9 mouse cellular contexts compared by ENCODE assay signal in the genomic region with DNA sequence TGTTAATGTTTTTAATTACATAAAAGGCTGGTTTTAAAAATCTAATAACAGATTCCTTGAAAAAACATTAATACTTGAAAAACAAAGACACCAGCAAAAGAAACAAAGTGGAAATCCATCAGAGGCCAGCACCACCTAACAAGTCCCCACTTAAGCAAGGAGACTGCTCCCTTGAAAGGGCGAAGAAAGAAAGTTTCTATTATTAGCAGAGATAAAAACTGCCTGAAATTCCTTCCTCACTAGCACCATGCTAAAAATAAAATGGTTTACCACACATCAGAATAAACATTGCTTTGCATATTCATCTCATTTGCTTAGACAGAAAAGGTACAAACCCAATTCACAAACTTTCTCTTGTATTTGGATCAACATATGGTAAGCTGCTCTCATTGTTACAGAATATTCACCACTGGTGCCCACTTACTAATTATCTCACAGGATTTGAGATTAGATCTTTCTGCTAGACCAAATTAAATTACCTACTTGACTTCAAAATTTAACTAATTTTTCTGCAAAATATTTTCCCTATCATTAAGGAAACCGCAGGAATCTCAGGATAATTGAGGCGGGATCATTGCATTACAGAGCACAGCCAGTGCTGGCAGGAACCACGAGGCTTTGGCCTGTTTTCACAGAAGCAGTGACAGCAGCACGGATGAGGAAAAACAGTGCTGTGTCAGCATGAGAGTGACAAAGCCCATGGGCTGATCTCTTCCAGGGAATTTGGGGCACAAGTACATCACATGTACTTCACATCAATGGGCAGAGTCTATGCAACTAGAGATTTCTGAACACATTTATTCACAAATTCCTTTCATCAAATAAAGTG. TPM values are rescaled to one million over a fixed set of nuclear protein-coding genes. Genes with fewer than 3 reads are reported as not detected.
A peak's percentile ranks its signal among the peaks of the same experiment; 100 is the strongest.
DNase-seq lines count a peak whose midpoint lies in the region; ATAC-seq and TF ChIP-seq lines count a peak whose summit lies in the region.
"Had no signal": no experiment of that assay in that cellular context is flagged by ENCODE, and none has a peak within 500 bp of the region (broad histone marks: within the 10 kb centered on the region; RNA-seq: fewer than 3 reads in every experiment).

No protein-coding gene starts in this region.

- no peak; the same call in 1 of the 2 replicates for ATAC-seq in lung, embryonic 14.5 days (ENCODE audit: insufficient read depth)

- H3K9me3 ChIP-seq in lung, embryonic 14.5 days (ENCODE audit: low read depth, low read length) = no peaks in the 10 kb centered on the region
- H3K9me3 ChIP-seq: midbrain, embryonic 12.5 days had no signal

- H3K27me3 ChIP-seq in lung, embryonic 14.5 days (ENCODE audit: insufficient read depth, low read length) = no peaks in the 10 kb centered on the region
- no peaks in the 10 kb centered on the region for H3K27me3 ChIP-seq in myocyte (ENCODE audit: control insufficient read depth, insufficient read depth, insufficient read length)
- H3K27me3 ChIP-seq: midbrain, embryonic 12.5 days had no signal

- H3K36me3 ChIP-seq in lung, embryonic 14.5 days (ENCODE audit: insufficient read depth) = no peaks in the 10 kb centered on the region
- no peaks in the 10 kb centered on the region for H3K36me3 ChIP-seq in myocyte (ENCODE audit: control insufficient read depth, insufficient read depth)
- H3K36me3 ChIP-seq: midbrain, embryonic 12.5 days had no signal

- no peak overlapping the region for H3K4me2 ChIP-seq in lung, embryonic 14.5 days
- peak overlapping the region; percentile 24 for H3K4me2 ChIP-seq in myocyte (ENCODE audit: low read depth)
- H3K4me2 ChIP-seq: midbrain, embryonic 12.5 days had no signal

- H3K79me2 ChIP-seq in myocyte (ENCODE audit: control insufficient read depth, insufficient read depth) = no peaks in the 10 kb centered on the region

- no peak for TF ChIP-seq POLR2A in myocyte (IDR thresholded peaks at IDR 0.05; ENCODE audit: insufficient read length, low read depth)

- H3K4me3 ChIP-seq in lung, embryonic 14.5 days (ENCODE audit: low read depth, low read length) = no peak overlapping the region
- H3K4me3 ChIP-seq in myocyte = no peak overlapping the region
- H3K4me3 ChIP-seq: midbrain, embryonic 12.5 days had no signal

- WGBS in lung, embryonic 14.5 days = 41% methylated on average over 5 of the region's 5 CpGs

- no peak for TF ChIP-seq CTCF in lung, embryonic 14.5 days (IDR thresholded peaks at IDR 0.05; ENCODE audit: low read depth)

- H3ac ChIP-seq in myocyte (ENCODE audit: control insufficient read depth, insufficient read length) = no peak overlapping the region

- H3K4me1 ChIP-seq in lung, embryonic 14.5 days (ENCODE audit: insufficient read depth) = no peaks in the 10 kb centered on the region

- H3K9ac ChIP-seq in lung, embryonic 14.5 days = no peak overlapping the region
- H3K9ac ChIP-seq: midbrain, embryonic 12.5 days had no signal

- DNase-seq in adrenal gland, postnatal 25 days = peak; percentile 7
- DNase-seq in adrenal gland, adult 18-20 months (ENCODE audit: low spot score in 2 of 2) = no peak
- DNase-seq in lung, embryonic 14.5 days = peak; percentile 40
- DNase-seq in lung, adult 18-20 months = no peak
- peak; percentile 97 for DNase-seq in heart, adult 11 months
- no peak for DNase-seq in spleen, adult 12 weeks (ENCODE audit: low spot score)
- DNase-seq in urinary bladder, adult 18-20 months (ENCODE audit: low spot score in 2 of 2) = no peak

- 0 out of 2 replicates have a peak overlapping the region, but pooled peaks have one; percentile 9 for H3K27ac ChIP-seq in lung, embryonic 14.5 days (ENCODE audit: low read depth)
- H3K27ac ChIP-seq: midbrain, embryonic 12.5 days had no signal

TF ChIP-seq in myocyte, 11 proteins besides CTCF, POLR2A, EP300 and RAD21:
- no peak for TF ChIP-seq E2F4 (IDR thresholded peaks at IDR 0.05; ENCODE audit: insufficient read depth)
- no peak for TF ChIP-seq REST (IDR thresholded peaks at IDR 0.05; ENCODE audit: insufficient read depth, insufficient read length)
- TF ChIP-seq CEBPB (IDR thresholded peaks at IDR 0.05; ENCODE audit: insufficient read depth, poor library complexity, severe bottlenecking) = no peak
- no peak for TF ChIP-seq POLR2AphosphoS2 (IDR thresholded peaks at IDR 0.05; ENCODE audit: insufficient read length, low read depth)
- no peak for TF ChIP-seq MYOD1 (IDR thresholded peaks at IDR 0.05; ENCODE audit: control insufficient read depth in 1 of 3, insufficient read length in 2 of 3, low read depth in 2 of 3)
- TF ChIP-seq MYOG (IDR thresholded peaks at IDR 0.05; ENCODE audit: control insufficient read depth in 1 of 3, insufficient read depth in 1 of 3, insufficient read length in 2 of 3, low read depth in 2 of 3) = no peak
- TF ChIP-seq MAX (IDR thresholded peaks at IDR 0.05; ENCODE audit: low read depth) = no peak
- TF ChIP-seq SRF (IDR thresholded peaks at IDR 0.05; ENCODE audit: control insufficient read depth, insufficient read length, low read depth) = no peak
- no peak for TF ChIP-seq TCF3 (IDR thresholded peaks at IDR 0.05; ENCODE audit: insufficient read length, low read depth)
- TF ChIP-seq TCF12 (IDR thresholded peaks at IDR 0.05; ENCODE audit: insufficient read depth, poor library complexity, severe bottlenecking) = no peak
- no peak for TF ChIP-seq USF1 (IDR thresholded peaks at IDR 0.05; ENCODE audit: low read depth)

RNA-seq across cellular contexts. Expression of a gene that starts 9.0 kb away (rescaled TPM):
- total RNA-seq in adrenal gland, postnatal 25 days (2021) = 11.7 and 13.2 TPM in 2 replicates
- 1 to 10 TPM; 7.6 to 8.3 TPM for total RNA-seq in adrenal gland, adult 18-20 months (2021)
- 1.2 and 1.9 TPM in 2 replicates for polyA plus RNA-seq in lung, embryonic 14.5 days (2014; fragmentation: Nextera tagmentation; extraction: Ambion mirVana)
- 2.2 TPM for polyA plus RNA-seq in myocyte (2012; fragmentation: generic; extraction: Trizol)

RNA-seq across cellular contexts. Expression of a gene that starts 56.4 kb away (rescaled TPM):
- 340 and 406 TPM in 2 replicates for total RNA-seq in adrenal gland, postnatal 25 days (2021)
- 100 to 1,000 TPM; 234 to 351 TPM for total RNA-seq in adrenal gland, adult 18-20 months (2021)
- polyA plus RNA-seq in lung, embryonic 14.5 days (2014; fragmentation: Nextera tagmentation; extraction: Ambion mirVana) = 64.8 and 67.1 TPM in 2 replicates
- polyA plus RNA-seq in myocyte (2012; fragmentation: generic; extraction: Trizol) = 12.7 TPM

Comparison
In these comparisons a context has a peak if more than half of its experiments do, and no peak if none do; other contexts are left out.
1. DNase-seq: peak in adrenal gland, postnatal 25 days (single experiment), lung, embryonic 14.5 days (single experiment) and heart, adult 11 months (single experiment); none in adrenal gland, adult 18-20 months (0 of 2), lung, adult 18-20 months (0 of 2), spleen, adult 12 weeks (single experiment) and urinary bladder, adult 18-20 months (0 of 2).